Mouse (Mus musculus) heart, embryonic 12.5 days (tissue): ENCODE measurements around the gene Pilra. TPM values are rescaled to one million over a fixed set of nuclear protein-coding genes. Genes with fewer than 3 reads are reported as not detected.
"Not testable (repeated sequence)": the region's sequence is repeated elsewhere in the genome, so short reads cannot be mapped to it uniquely, and the experiment has no call there.

Experiments used
- ATAC-seq: fragments of 200-750 bp; cut with Nextera tagmentation; 2 replicates; pipeline ENCODE4 v1.8.0; 2017; ENCODE audit warnings: moderate TSS enrichment, moderate library complexity; ENCODE audit not compliant: insufficient number of reproducible peaks, low FRiP score
- H3K27ac ChIP-seq: fragments of 300-500 bp; sonication (generic); 2 replicates; pipeline ENCODE4 v1.5.1; 2016; ENCODE audit warnings: mild to moderate bottlenecking, moderate library complexity; ENCODE audit not compliant: poor library complexity, severe bottlenecking
- H3K27me3 ChIP-seq: fragments of 300-500 bp; sonication (generic); replicated peaks from 2 replicates; pipeline ENCODE4 v1.6.1; 2016; ENCODE audit warnings: mild to moderate bottlenecking, moderate library complexity
- H3K36me3 ChIP-seq: fragments of 300-500 bp; sonication (generic); 2 replicates; pipeline ENCODE4 v1.6.1; 2016; ENCODE audit warnings: mild to moderate bottlenecking, moderate library complexity
- H3K4me1 ChIP-seq: fragments of 300-500 bp; sonication (generic); replicated peaks from 2 replicates; pipeline ENCODE4 v1.6.1; 2016; ENCODE audit warnings: mild to moderate bottlenecking
- H3K4me2 ChIP-seq: fragments of 300-500 bp; sonication (generic); 2 replicates; pipeline ENCODE4 v1.6.1; 2016; ENCODE audit warnings: mild to moderate bottlenecking, moderate library complexity
- H3K4me3 ChIP-seq: fragments of 300-500 bp; sonication (generic); 2 replicates; pipeline ENCODE4 v1.5.1; 2016; ENCODE audit warnings: mild to moderate bottlenecking
- H3K9ac ChIP-seq: fragments of 300-500 bp; sonication (generic); 2 replicates; pipeline ENCODE4 v1.6.1; 2016; ENCODE audit warnings: mild to moderate bottlenecking, moderate library complexity
- H3K9me3 ChIP-seq: fragments of 300-500 bp; sonication (generic); replicated peaks from 2 replicates; pipeline ENCODE4 v1.6.1; 2016; ENCODE audit warnings: mild to moderate bottlenecking, moderate library complexity
- WGBS: fragments of 180-500 bp; shearing (Covaris S2); methylation state at CpG from one replicate; pipeline ENCODE4 v1.1.7; 2016; 5-methylcytosine and 5-hydroxymethylcytosine counted together
- polyA plus RNA-seq: library from polyadenylated mRNA; unstranded; fragments of >200 nt; fragmentation: Nextera tagmentation; extraction: Ambion mirVana; gene quantifications from 2 replicates; pipeline ENCODE4 v1.2.1, GENCODE M21; 2016

Gene Pilra
- polyA plus RNA-seq, 1 experiment from 2014 or later = 2.3 TPM

GRCm38 (mm10) chr5:137854907-137855306 lies 18.8 kb upstream of the Pilra start:
- not testable (repeated sequence) for H3K36me3 ChIP-seq, H3K4me3 ChIP-seq, H3K9me3 ChIP-seq, H3K4me1 ChIP-seq, H3K27me3 ChIP-seq, H3K9ac ChIP-seq, H3K4me2 ChIP-seq, ATAC-seq, H3K27ac ChIP-seq
- WGBS = 63% methylated on average over 3 of the region's 3 CpGs

DNA sequence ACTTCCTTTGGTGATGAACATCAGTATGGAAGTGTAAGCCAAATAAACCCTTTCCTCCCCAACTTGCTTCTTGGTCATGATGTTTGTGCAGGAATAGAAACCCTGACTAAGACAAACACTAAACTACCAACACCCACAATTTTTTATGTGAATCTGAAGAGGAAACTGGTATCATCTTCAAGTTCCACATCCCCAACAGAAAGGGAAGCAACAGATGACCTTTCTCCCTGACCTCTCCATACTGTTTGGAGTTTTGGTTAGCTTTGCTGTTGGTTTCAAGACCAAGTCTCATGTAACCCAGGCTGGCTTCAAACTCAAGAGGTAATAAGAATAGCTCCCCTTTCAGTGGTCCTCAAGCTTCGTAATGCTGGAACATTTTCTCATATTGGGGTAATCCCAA lies 14.2 kb upstream of the Pilra start:
- not testable (repeated sequence) for ATAC-seq
- 71% methylated on average over 1 of the region's 1 CpGs for WGBS

DNA sequence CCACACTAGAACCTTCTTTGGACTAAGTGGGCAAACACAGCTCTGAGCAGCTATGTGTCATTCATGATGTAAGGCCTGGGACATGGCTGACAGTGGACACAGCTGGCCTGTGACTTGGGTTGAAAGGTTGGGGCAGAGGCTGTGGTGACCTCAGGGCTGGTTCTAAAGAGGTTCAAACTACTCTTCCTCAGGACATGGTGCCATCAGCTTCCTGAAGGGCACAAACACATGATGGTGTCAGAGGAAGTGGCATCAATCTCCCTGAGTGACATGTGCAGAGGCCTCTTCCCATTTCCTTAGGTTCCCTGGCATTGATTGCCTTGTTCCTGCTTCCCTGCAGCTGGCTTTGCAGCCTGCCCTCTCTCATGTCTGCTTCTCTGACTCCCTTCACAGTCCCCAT lies 1.0 kb upstream of the Pilra start:
- not testable (repeated sequence) for H3K27me3 ChIP-seq, H3K4me3 ChIP-seq, H3K9me3 ChIP-seq, H3K9ac ChIP-seq, ATAC-seq, H3K4me2 ChIP-seq, H3K36me3 ChIP-seq, H3K4me1 ChIP-seq, H3K27ac ChIP-seq

More for the DNA sequence above, 14.2 kb upstream of the Pilra start:
- H3K36me3 ChIP-seq, H3K27me3 ChIP-seq, H3K9me3 ChIP-seq, H3K4me3 ChIP-seq, H3K27ac ChIP-seq, H3K4me1 ChIP-seq, H3K9ac ChIP-seq, H3K4me2 ChIP-seq: not testable (repeated sequence)

DNA sequence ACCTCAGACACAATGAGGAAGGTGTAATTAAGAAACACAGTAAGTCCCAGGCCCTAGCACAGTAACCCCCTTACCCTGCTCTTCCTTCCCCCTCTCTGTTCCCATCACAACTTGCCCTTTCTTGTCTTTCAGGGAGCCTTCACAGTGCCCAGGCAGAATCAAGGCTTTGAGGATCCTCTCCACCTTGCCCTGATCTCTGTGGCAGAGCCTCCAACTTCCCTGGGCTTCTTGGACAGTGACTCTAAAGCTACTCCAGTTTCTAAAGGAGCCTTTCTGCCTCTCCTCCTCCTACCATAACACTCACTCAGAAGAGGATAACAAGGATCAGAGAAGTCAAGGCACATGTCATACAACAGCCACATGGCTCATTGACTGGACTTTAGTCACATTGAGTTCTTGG lies 530 bp upstream of the Pilra start:
- H3K4me3 ChIP-seq = no peak overlapping the region

GRCm38 (mm10) chr5:137833500-137833899 lies 2.6 kb downstream of the Pilra start:
- Histone ChIP-seq H3K4me2 (no peak overlapping the region), H3K27ac (no peak overlapping the region), H3K27me3 (no peaks in the 10 kb centered on the region), H3K4me3 (no peak overlapping the region), H3K4me1 (no peaks in the 10 kb centered on the region; the same call in 1 of the 2 replicates), H3K9me3 (no peaks in the 10 kb centered on the region), H3K36me3 (no peaks in the 10 kb centered on the region), H3K9ac (no peak overlapping the region)
- ATAC-seq = peak; percentile 74
- 38% methylated on average over 4 of the region's 4 CpGs for WGBS

More for the DNA sequence above, 530 bp upstream of the Pilra start:
- no peaks in the 10 kb centered on the region for H3K4me1 ChIP-seq
- H3K9me3 ChIP-seq = no peaks in the 10 kb centered on the region
- no peaks in the 10 kb centered on the region for H3K27me3 ChIP-seq
- no peak for ATAC-seq
- no peak overlapping the region for H3K27ac ChIP-seq
- no peak overlapping the region for H3K9ac ChIP-seq
- H3K36me3 ChIP-seq = no peaks in the 10 kb centered on the region
- no peak overlapping the region for H3K4me2 ChIP-seq

DNA sequence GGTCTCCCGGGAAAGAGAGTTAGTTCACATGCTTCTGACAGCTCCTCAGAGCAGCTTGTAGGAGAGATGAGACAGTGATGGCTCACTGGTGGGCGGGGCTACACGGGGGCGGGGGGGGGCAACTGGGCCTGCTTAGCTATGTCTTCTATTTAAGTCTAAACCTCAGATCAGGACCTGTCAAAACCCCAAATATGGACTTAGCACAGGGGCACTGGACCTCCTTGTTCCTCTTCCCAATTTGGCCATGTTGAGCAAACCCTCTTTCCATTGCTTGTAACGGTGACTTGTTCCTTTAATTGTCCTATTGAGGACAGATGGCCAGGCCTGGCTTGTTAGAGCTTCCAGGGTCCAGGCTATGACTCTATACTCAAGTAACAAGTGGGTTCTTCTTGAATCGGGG lies 4.6 kb downstream of the Pilra start:
- WGBS = 72% methylated on average over 6 of the region's 6 CpGs
- Histone ChIP-seq H3K9ac (no peak overlapping the region), H3K4me1 (no peaks in the 10 kb centered on the region; the same call in 1 of the 2 replicates), H3K36me3 (no peaks in the 10 kb centered on the region), H3K27ac (no peak overlapping the region), H3K4me2 (no peak overlapping the region), H3K9me3 (no peaks in the 10 kb centered on the region), H3K27me3 (no peaks in the 10 kb centered on the region), H3K4me3 (no peak overlapping the region)
- ATAC-seq = no peak

DNA sequence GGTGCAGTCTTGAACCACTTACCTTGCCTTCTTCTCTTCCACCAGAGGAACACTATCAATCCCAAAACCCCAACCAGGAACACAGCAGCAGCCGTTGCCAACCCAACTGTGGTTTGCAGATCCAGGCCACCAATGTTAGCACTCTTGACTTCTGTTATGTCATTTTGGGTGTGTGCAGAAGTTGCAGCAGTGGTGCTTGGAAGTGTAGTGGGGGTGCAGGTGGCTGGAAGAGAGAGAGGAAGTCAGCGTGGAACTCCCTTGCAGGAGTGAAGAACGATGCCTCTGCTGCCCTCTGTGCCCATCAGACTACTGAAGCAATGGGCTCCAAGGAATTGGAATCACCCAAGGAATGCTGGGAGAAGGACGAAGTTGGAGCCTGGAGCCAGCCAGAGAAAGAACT lies 5.0 kb downstream of the Pilra start:
- ATAC-seq = no peak
- 76% methylated on average over 4 of the region's 4 CpGs for WGBS
- Histone ChIP-seq H3K27ac (no peak overlapping the region), H3K27me3 (no peaks in the 10 kb centered on the region), H3K4me3 (no peak overlapping the region), H3K4me2 (no peak overlapping the region), H3K9ac (no peak overlapping the region), H3K9me3 (no peaks in the 10 kb centered on the region), H3K4me1 (no peaks in the 10 kb centered on the region; the same call in 1 of the 2 replicates), H3K36me3 (no peaks in the 10 kb centered on the region)

- WGBS = 73% methylated on average over 7 of the region's 7 CpGs
- H3K27me3 ChIP-seq = no peaks in the 10 kb centered on the region
- H3K36me3 ChIP-seq = no peaks in the 10 kb centered on the region
- 0 out of 2 replicates have a peak overlapping the region, but pooled peaks have one; percentile 24 for H3K27ac ChIP-seq
- no peak overlapping the region for H3K4me2 ChIP-seq
- ATAC-seq = no peak
- no peaks in the 10 kb centered on the region for H3K9me3 ChIP-seq
- no peaks in the 10 kb centered on the region; the same call in 1 of the 2 replicates for H3K4me1 ChIP-seq
- H3K9ac ChIP-seq = no peak overlapping the region
- H3K4me3 ChIP-seq = no peak overlapping the region
Observed at GRCm38 (mm10) chr5:137830238-137830637, 5.8 kb downstream of the Pilra start.

DNA sequence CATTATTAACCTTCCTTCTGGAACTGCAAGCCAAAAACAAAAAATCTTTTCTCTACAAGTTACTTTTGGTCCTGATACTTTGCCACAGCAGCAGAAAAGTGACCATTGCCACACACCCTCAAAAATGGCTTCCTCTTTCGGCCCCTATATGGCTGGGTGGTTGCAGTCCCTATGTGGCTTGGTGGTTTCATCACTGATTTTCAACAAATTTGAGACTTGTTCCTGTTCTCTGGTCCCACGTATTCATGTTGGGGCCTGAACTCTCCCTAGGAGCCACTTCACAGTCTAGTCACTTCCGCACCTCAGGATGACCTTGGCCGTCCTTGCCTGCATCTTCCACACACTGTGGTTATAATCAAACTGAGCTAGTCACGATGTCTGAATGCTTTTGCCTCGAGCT lies 7.4 kb downstream of the Pilra start:
- Histone ChIP-seq H3K36me3 (no peaks in the 10 kb centered on the region), H3K9ac (no peak overlapping the region)
- WGBS = 68% methylated on average over 6 of the region's 6 CpGs

DNA sequence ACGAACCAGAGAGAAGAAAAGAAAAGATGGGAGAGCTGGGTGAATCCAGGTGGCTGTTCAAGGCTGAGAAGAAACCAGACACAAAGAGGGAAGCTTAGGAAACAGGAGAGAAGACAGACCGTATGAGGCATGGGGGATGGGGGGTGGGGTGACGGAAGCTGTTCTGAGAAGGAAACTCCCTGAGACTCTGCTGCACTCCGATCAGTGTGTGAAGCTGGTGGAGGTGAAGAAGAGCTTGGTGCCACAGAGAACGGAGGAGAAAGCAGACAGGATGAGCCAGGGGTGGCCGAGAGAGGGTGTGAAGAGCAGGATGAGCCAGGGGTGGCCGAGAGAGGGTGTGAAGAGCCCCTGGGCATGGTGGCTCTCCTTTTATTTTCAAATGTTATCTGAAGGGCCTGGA lies 9.7 kb downstream of the Pilra start:
- Histone ChIP-seq H3K9me3 (no peaks in the 10 kb centered on the region), H3K4me3 (no peak overlapping the region), H3K4me2 (no peak overlapping the region), H3K36me3 (no peaks in the 10 kb centered on the region), H3K27me3 (no peaks in the 10 kb centered on the region), H3K4me1 (no peaks in the 10 kb centered on the region; the same call in 1 of the 2 replicates), H3K27ac (no peak overlapping the region), H3K9ac (no peak overlapping the region)
- WGBS = 34% methylated on average over 7 of the region's 7 CpGs
- no peak for ATAC-seq

More for the DNA sequence above, 7.4 kb downstream of the Pilra start:
- H3K4me3 ChIP-seq = no peak overlapping the region
- H3K4me2 ChIP-seq = no peak overlapping the region
- H3K27ac ChIP-seq = no peak overlapping the region
- no peak for ATAC-seq
- H3K27me3 ChIP-seq = no peaks in the 10 kb centered on the region
- H3K9me3 ChIP-seq = no peaks in the 10 kb centered on the region
- H3K4me1 ChIP-seq = no peaks in the 10 kb centered on the region; the same call in 1 of the 2 replicates

GRCm38 (mm10) chr5:137825971-137826370 lies 10.1 kb downstream of the Pilra start:
- Histone ChIP-seq H3K4me2 (no peak overlapping the region), H3K9me3 (no peaks in the 10 kb centered on the region), H3K9ac (no peak overlapping the region), H3K4me1 (no peaks in the 10 kb centered on the region; the same call in 1 of the 2 replicates), H3K4me3 (no peak overlapping the region), H3K27me3 (no peaks in the 10 kb centered on the region), H3K36me3 (no peaks in the 10 kb centered on the region), H3K27ac (no peak overlapping the region)
- 73% methylated on average over 2 of the region's 2 CpGs for WGBS
- no peak for ATAC-seq

- Histone ChIP-seq H3K4me2 (no peak overlapping the region), H3K4me1 (no peaks in the 10 kb centered on the region; the same call in 1 of the 2 replicates), H3K9ac (no peak overlapping the region), H3K4me3 (no peak overlapping the region), H3K36me3 (no peaks in the 10 kb centered on the region), H3K27ac (no peak overlapping the region), H3K9me3 (no peaks in the 10 kb centered on the region), H3K27me3 (no peaks in the 10 kb centered on the region)
- 81% methylated on average over 3 of the region's 3 CpGs for WGBS
- ATAC-seq = no peak
Observed at GRCm38 (mm10) chr5:137825030-137825429, 11.1 kb downstream of the Pilra start.
